Mouse (Mus musculus): ENCODE results near the gene Mcu. TPM values are rescaled to one million over a fixed set of nuclear protein-coding genes. Genes with fewer than 3 reads are reported as not detected.

Mcu gene
- polyA plus RNA-seq, 1 experiment from 2014 or later, result 26.2 TPM

DNA sequence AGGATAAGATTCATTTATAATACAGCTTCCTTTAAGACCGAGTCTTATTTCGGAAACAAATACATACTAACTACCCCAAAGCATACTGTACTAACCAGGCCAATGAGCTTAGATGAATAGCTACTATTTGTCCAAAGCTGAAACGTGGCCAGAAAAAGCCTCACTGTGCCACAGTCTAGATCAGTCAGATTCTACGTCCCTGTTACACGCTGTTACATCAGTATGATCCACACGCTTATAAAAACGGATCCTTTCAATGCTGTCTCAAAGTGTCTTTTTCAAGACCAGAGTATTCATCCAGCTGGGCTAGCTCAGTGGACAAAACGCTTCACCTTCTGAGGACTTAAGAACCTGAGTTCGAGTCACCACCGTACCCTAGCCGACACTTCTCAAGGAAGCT lies 119.5 kb downstream of the Mcu start:
- Histone ChIP-seq H3K27ac (ENCODE audit: low read depth, low read length) (no peak overlapping the region), H3K4me3 (ENCODE audit: low read depth, low read length) (no peak overlapping the region), H3K4me1 (ENCODE audit: control insufficient read depth, insufficient read depth, low read length) (no peaks in the 10 kb centered on the region), H3K27me3 (ENCODE audit: control insufficient read depth, insufficient read depth, low read length) (no peaks in the 10 kb centered on the region), H3K9me3 (ENCODE audit: control insufficient read depth, low read length) (peaks cover under 1% of the 10 kb centered on the region; the same call in 1 of the 2 replicates), H3K36me3 (ENCODE audit: control insufficient read depth, insufficient read depth, low read length) (no peaks in the 10 kb centered on the region), H3K4me2 (ENCODE audit: low read depth) (no peak overlapping the region), H3K9ac (ENCODE audit: low read length) (no peak overlapping the region)
- whole genome bisulfite sequencing, result 96% methylated on average over 11 of the region's 11 CpGs
- DNase-seq (ENCODE audit: low spot score), result no peak
- ATAC-seq (ENCODE audit: insufficient read depth, low FRiP score, low TSS enrichment), result no peak

DNA sequence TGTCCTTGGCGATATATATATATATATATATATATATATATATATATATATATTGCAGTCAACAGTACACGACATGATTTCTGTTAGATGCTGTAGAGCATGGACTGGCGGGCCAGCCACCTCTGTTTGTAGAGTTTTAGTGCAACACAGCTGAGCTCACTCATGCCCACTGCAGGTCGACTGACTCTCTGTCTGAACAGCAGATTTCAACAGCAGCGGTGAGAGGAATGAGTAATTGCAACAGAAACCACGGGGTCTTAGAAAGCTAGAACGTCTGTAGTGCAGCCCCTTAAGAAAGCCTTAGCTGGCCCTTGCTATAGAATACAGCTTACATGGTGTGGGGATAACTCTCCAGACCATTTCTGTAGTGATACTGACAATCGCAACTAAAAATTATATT lies 121.6 kb downstream of the Mcu start:
- Histone ChIP-seq H3K4me2 (ENCODE audit: low read depth) (no peak overlapping the region), H3K9ac (ENCODE audit: low read length) (no peak overlapping the region), H3K9me3 (ENCODE audit: control insufficient read depth, low read length) (peaks cover 3% of the 10 kb centered on the region; the same call in 1 of the 2 replicates), H3K4me3 (ENCODE audit: low read depth, low read length) (no peak overlapping the region), H3K36me3 (ENCODE audit: control insufficient read depth, insufficient read depth, low read length) (no peaks in the 10 kb centered on the region), H3K4me1 (ENCODE audit: control insufficient read depth, insufficient read depth, low read length) (no peaks in the 10 kb centered on the region), H3K27me3 (ENCODE audit: control insufficient read depth, insufficient read depth, low read length) (no peaks in the 10 kb centered on the region), H3K27ac (ENCODE audit: low read depth, low read length) (no peak overlapping the region)
- ATAC-seq (ENCODE audit: insufficient read depth, low FRiP score, low TSS enrichment) (no peak), DNase-seq (ENCODE audit: low spot score) (no peak)
- WGBS, result 84% methylated on average over 8 of the region's 8 CpGs

DNA sequence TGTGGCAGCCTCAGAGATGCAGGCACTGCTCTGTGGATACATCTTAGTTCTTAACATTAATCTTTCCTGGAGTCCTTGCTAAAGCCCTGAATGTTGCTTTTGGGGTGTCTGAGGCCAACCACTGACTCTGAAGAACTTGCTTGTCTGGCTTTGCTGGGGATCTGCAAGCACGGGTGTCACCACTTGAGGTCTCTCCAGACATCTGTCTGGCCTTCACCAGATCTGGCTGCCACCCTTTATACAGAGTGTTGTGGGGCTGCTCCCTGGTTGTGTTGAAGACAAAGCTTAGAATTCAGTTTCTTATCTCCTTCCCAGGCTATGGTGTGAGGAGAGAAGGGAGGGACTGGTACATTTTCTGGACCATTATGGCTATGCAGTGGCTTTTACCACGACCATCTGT lies 122.4 kb downstream of the Mcu start:
- Histone ChIP-seq H3K4me2 (ENCODE audit: low read depth) (no peak overlapping the region), H3K9me3 (ENCODE audit: control insufficient read depth, low read length) (peaks cover 3% of the 10 kb centered on the region; the same call in 1 of the 2 replicates), H3K9ac (ENCODE audit: low read length) (no peak overlapping the region), H3K4me3 (ENCODE audit: low read depth, low read length) (no peak overlapping the region), H3K27ac (ENCODE audit: low read depth, low read length) (no peak overlapping the region), H3K27me3 (ENCODE audit: control insufficient read depth, insufficient read depth, low read length) (no peaks in the 10 kb centered on the region), H3K4me1 (ENCODE audit: control insufficient read depth, insufficient read depth, low read length) (no peaks in the 10 kb centered on the region), H3K36me3 (ENCODE audit: control insufficient read depth, insufficient read depth, low read length) (no peaks in the 10 kb centered on the region)
- 74% methylated on average over 2 of the region's 2 CpGs for WGBS
- DNase-seq (ENCODE audit: low spot score), result no peak
- ATAC-seq (ENCODE audit: insufficient read depth, low FRiP score, low TSS enrichment), result no peak

DNA sequence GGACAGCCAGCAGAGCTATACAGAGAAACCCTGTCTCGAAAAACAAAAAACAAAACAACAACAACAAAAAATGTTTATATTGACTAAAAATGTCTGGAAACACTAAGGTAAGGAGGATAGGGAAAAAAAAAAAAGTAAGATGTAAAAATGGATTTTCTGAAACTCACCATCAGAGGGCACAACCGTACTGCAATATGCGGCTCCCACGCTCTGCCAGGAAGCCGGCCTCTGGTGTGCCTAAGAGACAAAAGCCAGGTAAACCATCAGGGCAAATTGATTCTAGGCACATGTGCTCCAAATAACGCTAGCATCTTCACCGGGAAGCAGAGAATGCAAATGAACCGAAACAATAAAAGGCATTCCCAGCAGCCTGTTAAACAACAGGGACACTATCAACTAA lies 125.6 kb downstream of the Mcu start:
- H3K4me3 ChIP-seq (ENCODE audit: low read depth, low read length), result no peak overlapping the region
- no peak overlapping the region for H3K9ac ChIP-seq (ENCODE audit: low read length)
- ATAC-seq (ENCODE audit: insufficient read depth, low FRiP score, low TSS enrichment) (no peak), DNase-seq (ENCODE audit: low spot score) (no peak)
- no peaks in the 10 kb centered on the region for H3K27me3 ChIP-seq (ENCODE audit: control insufficient read depth, insufficient read depth, low read length)
- no peaks in the 10 kb centered on the region for H3K36me3 ChIP-seq (ENCODE audit: control insufficient read depth, insufficient read depth, low read length)
- no peak overlapping the region for H3K4me2 ChIP-seq (ENCODE audit: low read depth)
- H3K9me3 ChIP-seq (ENCODE audit: control insufficient read depth, low read length), result peaks cover 3% of the 10 kb centered on the region; the same call in 1 of the 2 replicates
- WGBS, result 77% methylated on average over 8 of the region's 8 CpGs
- no peak overlapping the region for H3K27ac ChIP-seq (ENCODE audit: low read depth, low read length)
- H3K4me1 ChIP-seq (ENCODE audit: control insufficient read depth, insufficient read depth, low read length), result no peaks in the 10 kb centered on the region

DNA sequence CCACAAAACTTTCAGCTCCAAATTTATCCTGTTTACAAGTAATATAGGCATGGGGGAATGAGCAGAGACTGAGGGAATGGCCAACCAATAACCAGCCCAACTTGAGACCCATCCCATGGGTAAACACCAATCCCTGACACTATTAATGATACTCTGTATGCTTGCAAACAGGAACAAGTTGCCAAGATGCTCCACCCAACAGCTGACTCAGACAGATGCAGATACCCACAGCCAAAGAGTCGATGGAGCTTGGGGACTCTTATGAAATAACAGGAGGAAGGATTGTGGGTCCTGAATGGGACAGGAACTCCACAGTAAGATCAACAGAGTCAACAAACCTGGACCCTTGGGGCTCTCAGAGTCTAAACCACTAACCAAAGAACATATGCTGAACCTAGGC lies 127.1 kb downstream of the Mcu start:
- 91% methylated on average over 1 of the region's 1 CpGs for WGBS
- DNase-seq (ENCODE audit: low spot score) (no peak), ATAC-seq (ENCODE audit: insufficient read depth, low FRiP score, low TSS enrichment) (no peak)
- H3K4me2 ChIP-seq (ENCODE audit: low read depth), result no peak overlapping the region
- H3K9me3 ChIP-seq (ENCODE audit: control insufficient read depth, low read length), result peaks cover 3% of the 10 kb centered on the region; the same call in 1 of the 2 replicates
- no peaks in the 10 kb centered on the region for H3K4me1 ChIP-seq (ENCODE audit: control insufficient read depth, insufficient read depth, low read length)
- H3K4me3 ChIP-seq (ENCODE audit: low read depth, low read length), result no peak overlapping the region
- no peak overlapping the region for H3K27ac ChIP-seq (ENCODE audit: low read depth, low read length)
- H3K9ac ChIP-seq (ENCODE audit: low read length), result no peak overlapping the region
- H3K36me3 ChIP-seq (ENCODE audit: control insufficient read depth, insufficient read depth, low read length), result no peaks in the 10 kb centered on the region
- H3K27me3 ChIP-seq (ENCODE audit: control insufficient read depth, insufficient read depth, low read length), result no peaks in the 10 kb centered on the region

- no peak overlapping the region for H3K4me2 ChIP-seq (ENCODE audit: low read depth)
- H3K4me3 ChIP-seq (ENCODE audit: low read depth, low read length), result no peak overlapping the region
- no peaks in the 10 kb centered on the region for H3K36me3 ChIP-seq (ENCODE audit: control insufficient read depth, insufficient read depth, low read length)
- ATAC-seq (ENCODE audit: insufficient read depth, low FRiP score, low TSS enrichment) (no peak), DNase-seq (ENCODE audit: low spot score) (no peak)
- peaks cover 3% of the 10 kb centered on the region; the same call in 1 of the 2 replicates for H3K9me3 ChIP-seq (ENCODE audit: control insufficient read depth, low read length)
- H3K4me1 ChIP-seq (ENCODE audit: control insufficient read depth, insufficient read depth, low read length), result no peaks in the 10 kb centered on the region
- no peak overlapping the region for H3K9ac ChIP-seq (ENCODE audit: low read length)
- WGBS, result 87% methylated on average over 2 of the region's 2 CpGs
- H3K27ac ChIP-seq (ENCODE audit: low read depth, low read length), result no peak overlapping the region
- no peaks in the 10 kb centered on the region for H3K27me3 ChIP-seq (ENCODE audit: control insufficient read depth, insufficient read depth, low read length)
Measured at GRCm38 (mm10) chr10:59487351-59487750, 129.1 kb downstream of the Mcu start.

GRCm38 (mm10) chr10:59484318-59484717 lies 132.2 kb downstream of the Mcu start:
- 83% methylated on average over 6 of the region's 6 CpGs for WGBS
- Histone ChIP-seq H3K27me3 (ENCODE audit: control insufficient read depth, insufficient read depth, low read length) (no peaks in the 10 kb centered on the region), H3K4me3 (ENCODE audit: low read depth, low read length) (no peak overlapping the region), H3K4me1 (ENCODE audit: control insufficient read depth, insufficient read depth, low read length) (no peaks in the 10 kb centered on the region), H3K4me2 (ENCODE audit: low read depth) (no peak overlapping the region), H3K27ac (ENCODE audit: low read depth, low read length) (no peak overlapping the region), H3K36me3 (ENCODE audit: control insufficient read depth, insufficient read depth, low read length) (no peaks in the 10 kb centered on the region), H3K9ac (ENCODE audit: low read length) (no peak overlapping the region), H3K9me3 (ENCODE audit: control insufficient read depth, low read length) (no peaks in the 10 kb centered on the region)
- no peak for ATAC-seq (ENCODE audit: insufficient read depth, low FRiP score, low TSS enrichment)
- no peak for DNase-seq (ENCODE audit: low spot score)

DNA sequence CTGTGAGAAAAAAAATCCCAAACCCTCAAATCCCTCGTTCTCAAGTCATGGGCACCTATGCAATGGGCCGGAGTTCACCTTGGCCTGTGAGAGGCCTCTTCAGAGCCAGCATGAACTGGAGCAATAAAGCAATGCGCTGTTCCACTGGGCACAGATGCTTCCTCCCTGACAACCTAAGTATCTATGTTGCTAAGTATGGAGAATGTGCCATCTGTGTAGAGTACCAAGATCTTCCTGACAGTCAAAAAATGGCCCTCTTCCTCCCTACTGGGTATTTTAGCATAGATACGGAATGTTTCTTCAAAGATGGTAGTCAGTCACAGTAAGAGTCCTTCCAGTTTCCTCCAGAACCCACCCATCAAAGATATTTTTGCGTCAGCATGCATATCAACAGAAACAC lies 135.1 kb downstream of the Mcu start:
- H3K9ac ChIP-seq (ENCODE audit: low read length), result no peak overlapping the region
- no peaks in the 10 kb centered on the region for H3K36me3 ChIP-seq (ENCODE audit: control insufficient read depth, insufficient read depth, low read length)
- H3K4me2 ChIP-seq (ENCODE audit: low read depth), result no peak overlapping the region
- no peaks in the 10 kb centered on the region for H3K9me3 ChIP-seq (ENCODE audit: control insufficient read depth, low read length)
- ATAC-seq (ENCODE audit: insufficient read depth, low FRiP score, low TSS enrichment), result no peak
- no peaks in the 10 kb centered on the region for H3K27me3 ChIP-seq (ENCODE audit: control insufficient read depth, insufficient read depth, low read length)
- no peaks in the 10 kb centered on the region for H3K4me1 ChIP-seq (ENCODE audit: control insufficient read depth, insufficient read depth, low read length)
- H3K4me3 ChIP-seq (ENCODE audit: low read depth, low read length), result no peak overlapping the region
- WGBS, result 88% methylated on average over 5 of the region's 5 CpGs
- no peak overlapping the region for H3K27ac ChIP-seq (ENCODE audit: low read depth, low read length)
- DNase-seq (ENCODE audit: low spot score), result no peak

DNA sequence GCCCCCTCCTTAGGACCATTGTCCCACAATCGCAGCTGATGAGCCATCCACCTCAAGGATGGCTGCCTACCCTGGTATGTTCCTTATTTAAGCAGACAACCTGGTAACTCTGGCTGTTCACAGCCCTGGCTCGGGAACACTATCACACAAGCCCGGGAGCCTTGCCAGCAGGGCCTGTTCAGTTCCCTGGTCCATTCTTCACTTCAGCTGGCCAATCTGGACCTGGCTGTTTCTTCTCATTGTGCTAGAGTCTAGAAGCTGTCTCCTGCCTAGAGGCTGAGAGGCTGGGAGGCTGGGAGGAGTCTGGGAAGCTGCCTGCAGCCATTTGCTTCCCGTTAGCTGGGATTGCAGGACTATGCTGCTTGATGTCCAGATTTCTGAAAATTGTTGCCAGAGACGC lies 146.0 kb downstream of the Mcu start:
- ATAC-seq (ENCODE audit: insufficient read depth, low FRiP score, low TSS enrichment) (no peak), DNase-seq (ENCODE audit: low spot score) (no peak)
- H3K36me3 ChIP-seq (ENCODE audit: control insufficient read depth, insufficient read depth, low read length), result no peaks in the 10 kb centered on the region
- H3K4me2 ChIP-seq (ENCODE audit: low read depth), result no peak overlapping the region
- no peak overlapping the region for H3K9ac ChIP-seq (ENCODE audit: low read length)
- no peaks in the 10 kb centered on the region for H3K9me3 ChIP-seq (ENCODE audit: control insufficient read depth, low read length)
- no peaks in the 10 kb centered on the region for H3K4me1 ChIP-seq (ENCODE audit: control insufficient read depth, insufficient read depth, low read length)
- H3K27me3 ChIP-seq (ENCODE audit: control insufficient read depth, insufficient read depth, low read length), result no peaks in the 10 kb centered on the region
- no peak overlapping the region for H3K27ac ChIP-seq (ENCODE audit: low read depth, low read length)
- WGBS, result 90% methylated on average over 5 of the region's 5 CpGs
- no peak overlapping the region for H3K4me3 ChIP-seq (ENCODE audit: low read depth, low read length)

All from neural tube, embryonic 11.5 days (tissue).